Mouse (Mus musculus) liver (tissue): ENCODE data around the gene Krtcap2.
A peak's percentile ranks its signal among the peaks of the same experiment; 100 is the strongest.

Experiments used
- DNase-seq: peaks from one replicate; pipeline ENCODE4 v3.0.0-alpha.2; 2020; ENCODE audit warnings: mixed read lengths

Krtcap2 gene

GRCm38 (mm10) chr3:89251365-89251895 lies 5.7 kb downstream of the Krtcap2 start:
- peak; percentile 53 for DNase-seq

GRCm38 (mm10) chr3:89254994-89255393 lies 9.2 kb downstream of the Krtcap2 start:
- DNase-seq = no peak

- no peak for DNase-seq
Measured at GRCm38 (mm10) chr3:89256177-89256576, 10.4 kb downstream of the Krtcap2 start.

GRCm38 (mm10) chr3:89259076-89259475 lies 13.3 kb downstream of the Krtcap2 start, which contains the start of gene Dpm3:
Gene Dpm3 (plus strand): TSS chr3:89259358.
- no peak for DNase-seq

- DNase-seq = no peak
Measured at GRCm38 (mm10) chr3:89260211-89260610, 14.4 kb downstream of the Krtcap2 start.

- DNase-seq = no peak
Measured at GRCm38 (mm10) chr3:89262417-89262816, 16.7 kb downstream of the Krtcap2 start.

GRCm38 (mm10) chr3:89266439-89266893 lies 20.7 kb downstream of the Krtcap2 start:
- peak; percentile 79 for DNase-seq

GRCm38 (mm10) chr3:89268916-89269315 lies 23.1 kb downstream of the Krtcap2 start:
- DNase-seq = no peak

GRCm38 (mm10) chr3:89270051-89270755 lies 24.4 kb downstream of the Krtcap2 start, which contains the start of gene Slc50a1:
Gene Slc50a1 (minus strand): TSS chr3:89270570.
- peak; percentile 79 for DNase-seq

- no peak for DNase-seq
Measured at GRCm38 (mm10) chr3:89270891-89271290, 25.1 kb downstream of the Krtcap2 start.

- no peak for DNase-seq
Measured at GRCm38 (mm10) chr3:89271760-89272159, 26.0 kb downstream of the Krtcap2 start.

- no peak for DNase-seq
Measured at GRCm38 (mm10) chr3:89276061-89276460, 30.3 kb downstream of the Krtcap2 start.

- no peak for DNase-seq
Measured at GRCm38 (mm10) chr3:89277281-89278021, 31.7 kb downstream of the Krtcap2 start.

- DNase-seq = peak; percentile 18
Measured at GRCm38 (mm10) chr3:89278107-89278506, 32.3 kb downstream of the Krtcap2 start.

GRCm38 (mm10) chr3:89278643-89279042 lies 32.9 kb downstream of the Krtcap2 start:
- no peak for DNase-seq

GRCm38 (mm10) chr3:89279153-89279890 lies 33.6 kb downstream of the Krtcap2 start:
- peak; percentile 73 for DNase-seq

GRCm38 (mm10) chr3:89280050-89280605 lies 34.4 kb downstream of the Krtcap2 start:
- no peak for DNase-seq

GRCm38 (mm10) chr3:89280606-89281511 lies 35.1 kb downstream of the Krtcap2 start, which contains the start of gene Efna1:
Gene Efna1 (minus strand): TSS chr3:89281142.
- DNase-seq = peak; percentile 36

GRCm38 (mm10) chr3:89281579-89282290 lies 36.0 kb downstream of the Krtcap2 start:
- DNase-seq = peak; percentile 76

GRCm38 (mm10) chr3:89282291-89282643 lies 36.5 kb downstream of the Krtcap2 start:
- no peak for DNase-seq

GRCm38 (mm10) chr3:89284261-89284660 lies 38.5 kb downstream of the Krtcap2 start:
- DNase-seq = no peak
